Mouse (Mus musculus) liver, embryonic 14.5 days (tissue): Measurements from ENCODE around the gene Rad51.

Experiments used
- CTCF ChIP-seq: IDR thresholded peaks from 2 replicates; pipeline ENCODE4 v1.5.1; 2016; ENCODE audit warnings: antibody characterized with exemption, low read depth, control low read depth
- EP300 ChIP-seq: IDR thresholded peaks from 2 replicates; pipeline ENCODE4 v1.6.1; 2016; ENCODE audit warnings: antibody characterized with exemption, low read depth

GRCm38 (mm10) chr2:119146435-119146834, 33.8 kb downstream of the Rad51 start:
- no peak for TF ChIP-seq CTCF
- TF ChIP-seq EP300: no peak
